Mouse (Mus musculus) bone marrow, adult 2 months (tissue): ENCODE results near the gene Fate1. TPM values are rescaled to one million over a fixed set of nuclear protein-coding genes. Genes with fewer than 3 reads are reported as not detected.

ENCODE experiments used
- H3K27ac ChIP-seq: fragments of 200-500 bp; 2 replicates; pipeline ENCODE4 v1.5.1; 2012; ENCODE audit warnings: low read depth, mild to moderate bottlenecking, control low read depth, inconsistent platforms, low read length; ENCODE audit not compliant: control insufficient read depth, poor library complexity, insufficient read depth
- H3K4me1 ChIP-seq: fragments of 200-500 bp; 2 replicates; pipeline ENCODE4 v1.6.1; 2011; ENCODE audit warnings: low read length; ENCODE audit not compliant: control insufficient read depth, insufficient read depth
- H3K4me3 ChIP-seq: fragments of 200-500 bp; replicated peaks from 2 replicates; pipeline ENCODE3; 2011; ENCODE audit warnings: mild to moderate bottlenecking, low read depth, low read length, control low read depth; ENCODE audit not compliant: control insufficient read depth
- CTCF ChIP-seq: fragments of 200-500 bp; IDR thresholded peaks from 2 replicates; pipeline ENCODE4 v1.5.1; 2011; ENCODE audit warnings: low read length, control low read depth; ENCODE audit not compliant: control insufficient read depth, insufficient read depth
- POLR2A ChIP-seq: fragments of 200-500 bp; IDR thresholded peaks from 2 replicates; pipeline ENCODE4 v1.6.1; 2011; ENCODE audit warnings: low read depth, mild to moderate bottlenecking, control low read depth, low read length, borderline replicate concordance; ENCODE audit not compliant: control insufficient read depth
- WGBS: fragments of 180-500 bp; shearing (Covaris S2); methylation state at CpG from one replicate; pipeline ENCODE4 v1.1.7; 2018; 5-methylcytosine and 5-hydroxymethylcytosine counted together
- polyA plus RNA-seq: library from polyadenylated mRNA; stranded (reverse); fragments of >200 nt; gene quantifications from 2 replicates; pipeline ENCODE4 v1.2.4, GENCODE M21; 2011; ENCODE audit warnings: low replicate concordance; ENCODE audit not compliant: missing spikeins, insufficient read depth, insufficient read length

The Fate1 gene
- polyA plus RNA-seq, 1 experiment = not detected

GRCm38 (mm10) chrX:72022750-72023398, 50.1 kb downstream of the Fate1 start:
- WGBS = 42% methylated on average over 10 of the region's 10 CpGs
- Histone ChIP-seq H3K4me1 (no peaks in the 10 kb centered on the region), H3K27ac (no peak overlapping the region), H3K4me3 (no peak overlapping the region)
- no peak for TF ChIP-seq CTCF
- TF ChIP-seq POLR2A = no peak

- no peak for TF ChIP-seq POLR2A
- no peak for TF ChIP-seq CTCF
- WGBS = 24% methylated on average over 3 of the region's 3 CpGs
- no peak overlapping the region for H3K27ac ChIP-seq
- no peaks in the 10 kb centered on the region for H3K4me1 ChIP-seq
- no peak overlapping the region for H3K4me3 ChIP-seq
These were observed 50.8 kb downstream of the Fate1 start for GRCm38 (mm10) chrX:72023542-72023941.

Other genes starting within 250 kb of the Fate1 start
- 4.7 and 11.4 TPM in 2 replicates for gene Vma21, start 157.1 kb upstream of the Fate1 start, polyA plus RNA-seq
- gene Gm1141, start 52.0 kb upstream of the Fate1 start, polyA plus RNA-seq = not detected in 2 replicates
- 1.2 and 3.6 TPM in 2 replicates for gene Prrg3, start 10.4 kb upstream of the Fate1 start, polyA plus RNA-seq
- gene Cnga2, start 18.9 kb downstream of the Fate1 start, polyA plus RNA-seq = not detected in 2 replicates
- gene Magea4, start 249.0 kb downstream of the Fate1 start, polyA plus RNA-seq = not detected in 2 replicates